Mouse (Mus musculus): ENCODE results near the gene Atf6.

DNA sequence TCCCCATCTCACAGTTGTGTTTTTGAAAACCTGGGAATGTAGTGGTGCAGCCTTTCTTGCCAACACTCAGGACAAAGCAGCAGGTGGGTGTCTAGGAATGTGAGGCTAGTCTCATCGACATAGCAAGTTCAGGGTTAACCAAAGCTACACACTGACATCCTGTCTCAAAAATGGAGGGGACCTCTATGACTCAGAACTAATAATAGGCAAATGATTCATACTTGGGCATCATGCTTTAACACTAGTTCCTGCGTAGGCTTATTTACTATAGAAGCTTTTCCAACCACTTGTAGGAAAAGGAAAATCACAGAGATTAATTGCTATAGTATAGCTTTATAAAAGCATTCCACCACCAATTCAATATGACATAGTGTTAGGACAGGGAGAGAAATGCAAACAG, 100.6 kb downstream of the Atf6 start:
- TF ChIP-seq CTCF (IDR thresholded peaks at IDR 0.05; ENCODE audit: low read depth, low read length) (no peak), POLR2A (IDR thresholded peaks at IDR 0.05; ENCODE audit: borderline replicate concordance, low read depth, low read length) (no peak)
